Mouse (Mus musculus): ENCODE results near the gene Pmvk. TPM values are rescaled to one million over a fixed set of nuclear protein-coding genes. Genes with fewer than 3 reads are reported as not detected.

Pmvk gene
- polyA plus RNA-seq, 1 experiment from 2014 or later = 84.4 TPM

DNA sequence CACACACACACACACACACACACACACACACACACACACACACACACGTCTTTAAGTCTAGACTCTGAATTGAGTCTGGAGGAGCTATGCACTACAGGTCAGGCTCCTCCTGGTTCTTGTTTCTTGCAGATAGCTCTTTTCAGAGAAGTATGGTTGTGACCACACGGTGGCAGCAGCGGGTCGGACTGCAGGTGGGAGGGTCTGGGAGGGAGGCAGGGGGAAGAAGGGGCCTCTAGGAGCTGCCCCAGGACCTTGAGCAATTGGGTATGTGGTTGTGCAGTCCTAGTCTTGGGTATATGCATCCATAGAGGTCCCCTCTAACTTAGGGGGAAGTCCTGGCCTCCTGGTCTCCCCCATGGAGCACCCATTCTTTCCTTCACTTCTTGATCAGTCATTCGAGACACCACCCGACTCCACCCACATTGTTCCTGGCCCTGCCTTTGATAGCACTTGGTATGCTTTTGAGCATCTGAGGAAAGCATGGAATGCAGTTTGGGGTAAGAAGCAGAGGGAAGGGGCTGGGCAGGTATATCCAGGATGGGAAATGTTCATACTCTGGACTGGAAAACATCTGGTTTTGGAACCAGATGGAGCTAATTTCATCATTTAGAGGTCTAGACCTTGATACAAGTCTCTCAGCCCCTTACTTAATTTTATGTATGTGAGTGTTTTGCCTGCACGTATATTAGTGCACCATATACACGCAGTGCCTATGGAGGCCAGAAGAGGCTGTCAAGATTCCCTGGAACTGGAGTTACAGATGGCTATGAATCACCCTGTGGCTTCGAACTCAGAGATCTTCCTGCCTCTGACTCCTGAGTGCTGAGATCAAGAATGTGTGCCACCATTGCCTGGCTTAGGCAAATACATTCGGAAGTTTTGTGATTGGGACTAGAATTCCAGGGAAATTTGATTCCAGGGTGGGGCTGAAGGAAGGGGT is 2.7 kb downstream of the Pmvk start:
- H3K9ac ChIP-seq (ENCODE audit: low read length) = no peak overlapping the region

GRCm38 (mm10) chr3:89458372-89458964 is 4.1 kb downstream of the Pmvk start:
- Histone ChIP-seq H3K27me3 (replicated peaks; ENCODE audit: control insufficient read depth, insufficient read depth, low read length) (no peaks in the 10 kb centered on the region), H3K36me3 (ENCODE audit: control insufficient read depth, insufficient read depth, low read length) (0 out of 2 replicates have a peak, but pooled peaks cover 4% of the 10 kb centered on the region), H3K4me1 (ENCODE audit: control insufficient read depth, insufficient read depth, low read length) (peaks cover 5% of the 10 kb centered on the region; the same call in 1 of the 2 replicates), H3K4me3 (ENCODE audit: low read depth, low read length) (peak overlapping the region; percentile 60), H3K9me3 (replicated peaks; ENCODE audit: control insufficient read depth, low read length) (no peaks in the 10 kb centered on the region), H3K9ac (ENCODE audit: low read length) (peak overlapping the region; percentile 86; the same call in 1 of the 2 replicates), H3K27ac (ENCODE audit: low read depth, low read length) (no peak overlapping the region), H3K4me2 (ENCODE audit: low read length) (peak overlapping the region; percentile 68)
- DNase-seq (ENCODE audit: low spot score) = no peak
- WGBS = 44% methylated on average over 13 of the region's 13 CpGs
- ATAC-seq = peak; percentile 54

More for the DNA sequence above, 2.7 kb downstream of the Pmvk start:
- Histone ChIP-seq H3K4me3 (ENCODE audit: low read depth, low read length) (no peak overlapping the region), H3K4me2 (ENCODE audit: low read length) (no peak overlapping the region), H3K36me3 (ENCODE audit: control insufficient read depth, insufficient read depth, low read length) (0 out of 2 replicates have a peak, but pooled peaks cover 4% of the 10 kb centered on the region), H3K27me3 (replicated peaks; ENCODE audit: control insufficient read depth, insufficient read depth, low read length) (no peaks in the 10 kb centered on the region), H3K4me1 (ENCODE audit: control insufficient read depth, insufficient read depth, low read length) (peaks cover 5% of the 10 kb centered on the region; the same call in 1 of the 2 replicates), H3K27ac (ENCODE audit: low read depth, low read length) (no peak overlapping the region), H3K9me3 (replicated peaks; ENCODE audit: control insufficient read depth, low read length) (no peaks in the 10 kb centered on the region)
- DNase-seq (ENCODE audit: low spot score) (peak; percentile 77), ATAC-seq (no peak)
- WGBS = 34% methylated on average over 10 of the region's 10 CpGs

DNA sequence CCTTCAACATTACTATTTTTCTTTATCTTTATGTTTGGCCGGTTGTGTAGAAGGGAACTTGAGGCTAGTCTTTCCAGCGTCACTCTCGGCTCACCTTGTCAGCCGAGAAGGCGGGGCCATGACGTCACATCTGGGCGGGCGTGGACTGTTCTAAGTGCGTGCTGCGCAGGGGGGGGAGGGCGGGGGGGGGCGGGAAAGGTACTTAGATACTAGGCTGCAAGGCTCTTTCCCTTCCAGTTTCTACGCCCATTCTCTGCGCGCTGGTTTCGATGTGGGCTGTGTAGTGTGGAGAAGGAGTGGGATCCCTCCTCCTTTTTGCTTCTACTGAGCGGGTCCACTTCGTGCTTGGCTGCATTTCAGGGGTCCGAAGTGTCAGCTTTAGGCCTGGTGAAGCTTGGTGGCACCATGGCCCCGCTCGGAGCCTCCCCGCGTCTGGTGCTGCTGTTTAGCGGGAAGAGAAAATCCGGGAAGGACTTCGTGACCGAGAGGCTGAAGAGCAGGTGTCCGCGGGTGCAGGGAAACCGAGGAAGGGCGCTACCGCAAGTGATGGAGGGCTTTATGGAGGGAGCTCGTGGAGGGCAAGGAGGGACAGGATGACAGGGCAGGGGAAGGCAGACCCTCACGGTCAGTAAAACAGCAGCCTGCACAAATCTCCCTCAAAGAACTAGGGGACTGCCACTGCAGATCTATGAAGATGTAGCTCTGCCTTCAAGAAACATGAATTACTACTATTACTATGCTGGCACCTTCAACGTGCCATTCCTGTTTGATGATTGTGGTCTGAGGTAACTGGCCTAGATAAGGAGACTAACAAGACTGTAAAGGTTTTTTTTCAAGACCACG is 4.8 kb downstream of the Pmvk start:
- WGBS = under 1% methylated on average over 33 of the region's 36 CpGs

GRCm38 (mm10) chr3:89468268-89468667 is 13.9 kb downstream of the Pmvk start:
- H3K4me1 ChIP-seq (ENCODE audit: control insufficient read depth, insufficient read depth, low read length) = no peaks in the 10 kb centered on the region
- no peak overlapping the region for H3K4me3 ChIP-seq (ENCODE audit: low read depth, low read length)
- WGBS = 54% methylated on average over 4 of the region's 4 CpGs
- DNase-seq (ENCODE audit: low spot score) (no peak), ATAC-seq (no peak)
- no peak overlapping the region for H3K4me2 ChIP-seq (ENCODE audit: low read length)
- no peaks in the 10 kb centered on the region for H3K9me3 ChIP-seq (replicated peaks; ENCODE audit: control insufficient read depth, low read length)
- no peak overlapping the region for H3K27ac ChIP-seq (ENCODE audit: low read depth, low read length)
- no peaks in the 10 kb centered on the region for H3K27me3 ChIP-seq (replicated peaks; ENCODE audit: control insufficient read depth, insufficient read depth, low read length)
- no peak overlapping the region for H3K9ac ChIP-seq (ENCODE audit: low read length)
- peaks cover 14% of the 10 kb centered on the region for H3K36me3 ChIP-seq (ENCODE audit: control insufficient read depth, insufficient read depth, low read length)

More for the DNA sequence above, 4.8 kb downstream of the Pmvk start:
- Histone ChIP-seq H3K4me1 (ENCODE audit: control insufficient read depth, insufficient read depth, low read length) (peaks cover 5% of the 10 kb centered on the region; the same call in 1 of the 2 replicates), H3K27me3 (replicated peaks; ENCODE audit: control insufficient read depth, insufficient read depth, low read length) (no peaks in the 10 kb centered on the region), H3K9ac (ENCODE audit: low read length) (peak overlapping the region; percentile 86), H3K9me3 (replicated peaks; ENCODE audit: control insufficient read depth, low read length) (no peaks in the 10 kb centered on the region), H3K4me2 (ENCODE audit: low read length) (peak overlapping the region; percentile 68), H3K36me3 (ENCODE audit: control insufficient read depth, insufficient read depth, low read length) (0 out of 2 replicates have a peak, but pooled peaks cover 4% of the 10 kb centered on the region), H3K4me3 (ENCODE audit: low read depth, low read length) (peak overlapping the region; percentile 60), H3K27ac (ENCODE audit: low read depth, low read length) (peak overlapping the region; percentile 85)
- DNase-seq (ENCODE audit: low spot score) (peak; percentile 94), ATAC-seq (peak; percentile 90)

- 83% methylated on average over 7 of the region's 7 CpGs for WGBS
- no peak for ATAC-seq
Observed at GRCm38 (mm10) chr3:89472280-89472679, 17.9 kb downstream of the Pmvk start.

DNA sequence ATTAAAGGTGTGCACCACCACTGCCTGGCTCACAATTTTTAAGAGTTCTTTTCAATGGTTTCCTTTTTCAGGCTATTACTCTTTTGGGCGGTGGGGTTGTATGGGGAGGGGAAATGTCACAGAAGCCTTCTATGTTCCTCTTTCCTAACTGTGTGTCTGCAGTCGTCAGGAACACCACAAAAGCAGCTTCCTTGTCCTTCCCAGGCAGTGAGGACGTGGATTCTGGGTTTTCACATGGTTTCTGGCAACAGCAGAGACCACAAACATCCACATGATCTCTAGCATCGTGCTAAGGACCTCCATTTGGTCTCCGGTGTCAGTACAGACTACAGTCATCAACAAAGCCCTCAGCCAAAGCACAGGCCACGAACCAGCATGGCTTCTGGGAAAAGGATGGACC is 19.5 kb downstream of the Pmvk start:
- Histone ChIP-seq H3K4me3 (ENCODE audit: low read depth, low read length) (no peak overlapping the region), H3K4me2 (ENCODE audit: low read length) (no peak overlapping the region), H3K9ac (ENCODE audit: low read length) (no peak overlapping the region), H3K9me3 (replicated peaks; ENCODE audit: control insufficient read depth, low read length) (no peaks in the 10 kb centered on the region), H3K27me3 (replicated peaks; ENCODE audit: control insufficient read depth, insufficient read depth, low read length) (no peaks in the 10 kb centered on the region), H3K36me3 (ENCODE audit: control insufficient read depth, insufficient read depth, low read length) (no peaks in the 10 kb centered on the region; the same call in 1 of the 2 replicates), H3K27ac (ENCODE audit: low read depth, low read length) (no peak overlapping the region), H3K4me1 (ENCODE audit: control insufficient read depth, insufficient read depth, low read length) (no peaks in the 10 kb centered on the region)
- WGBS = 82% methylated on average over 6 of the region's 6 CpGs
- ATAC-seq (no peak), DNase-seq (ENCODE audit: low spot score) (no peak)

More at GRCm38 (mm10) chr3:89472280-89472679, 17.9 kb downstream of the Pmvk start:
- no peak overlapping the region for H3K27ac ChIP-seq (ENCODE audit: low read depth, low read length)
- H3K4me2 ChIP-seq (ENCODE audit: low read length) = no peak overlapping the region
- H3K36me3 ChIP-seq (ENCODE audit: control insufficient read depth, insufficient read depth, low read length) = peaks cover 11% of the 10 kb centered on the region
- no peaks in the 10 kb centered on the region for H3K4me1 ChIP-seq (ENCODE audit: control insufficient read depth, insufficient read depth, low read length)
- H3K9ac ChIP-seq (ENCODE audit: low read length) = no peak overlapping the region
- no peaks in the 10 kb centered on the region for H3K27me3 ChIP-seq (replicated peaks; ENCODE audit: control insufficient read depth, insufficient read depth, low read length)
- H3K9me3 ChIP-seq (replicated peaks; ENCODE audit: control insufficient read depth, low read length) = no peaks in the 10 kb centered on the region
- DNase-seq (ENCODE audit: low spot score) = no peak
- H3K4me3 ChIP-seq (ENCODE audit: low read depth, low read length) = no peak overlapping the region

DNA sequence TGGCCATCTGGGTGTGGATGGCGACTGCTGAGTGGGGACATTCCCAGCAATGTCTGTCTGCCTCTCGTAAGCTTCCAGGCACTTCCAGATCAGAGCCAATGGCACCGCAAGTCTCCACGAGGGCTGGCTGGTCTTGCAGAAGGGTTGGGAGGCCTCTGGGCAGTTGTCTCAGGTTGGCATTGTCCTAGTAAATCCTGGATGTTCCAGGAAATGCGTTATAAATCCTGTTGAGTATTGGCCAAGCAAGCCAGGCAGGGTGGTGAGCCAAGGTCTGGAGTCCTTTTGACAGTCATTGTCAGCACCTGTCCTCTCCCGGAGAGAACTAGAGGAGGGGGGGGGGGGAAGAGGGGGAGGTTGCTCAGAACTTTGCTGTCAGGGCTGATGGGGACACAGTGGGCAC is 24.7 kb downstream of the Pmvk start:
- DNase-seq (ENCODE audit: low spot score) = no peak
- Histone ChIP-seq H3K4me3 (ENCODE audit: low read depth, low read length) (no peak overlapping the region), H3K36me3 (ENCODE audit: control insufficient read depth, insufficient read depth, low read length) (no peaks in the 10 kb centered on the region), H3K9ac (ENCODE audit: low read length) (no peak overlapping the region), H3K4me2 (ENCODE audit: low read length) (no peak overlapping the region), H3K9me3 (replicated peaks; ENCODE audit: control insufficient read depth, low read length) (no peaks in the 10 kb centered on the region), H3K27ac (ENCODE audit: low read depth, low read length) (no peak overlapping the region), H3K4me1 (ENCODE audit: control insufficient read depth, insufficient read depth, low read length) (no peaks in the 10 kb centered on the region), H3K27me3 (replicated peaks; ENCODE audit: control insufficient read depth, insufficient read depth, low read length) (no peaks in the 10 kb centered on the region)
- WGBS = 80% methylated on average over 6 of the region's 6 CpGs
- ATAC-seq = no peak

DNA sequence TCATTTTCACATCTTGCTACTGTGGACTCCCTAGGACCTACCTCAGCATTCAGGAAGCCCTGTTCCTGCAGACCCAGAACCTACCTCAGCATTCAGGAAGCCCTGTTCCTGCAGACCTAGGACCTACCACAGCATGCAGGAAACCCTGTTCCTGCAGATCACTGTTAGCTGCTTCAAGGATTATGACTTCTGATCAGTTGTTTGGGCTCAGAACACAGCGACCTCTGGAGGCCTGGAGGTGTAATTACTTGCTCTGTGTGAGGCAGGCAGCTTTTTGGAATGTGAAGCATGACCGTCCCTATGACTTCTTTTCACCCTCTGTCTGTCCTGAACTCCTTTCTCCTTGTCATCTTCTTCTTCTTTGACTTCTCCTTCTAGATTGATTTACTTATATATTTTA is 27.1 kb downstream of the Pmvk start:
- WGBS = 37% methylated on average over 2 of the region's 2 CpGs
- H3K4me2 ChIP-seq (ENCODE audit: low read length) = no peak overlapping the region

More for the DNA sequence above, 27.1 kb downstream of the Pmvk start:
- DNase-seq (ENCODE audit: low spot score) (no peak), ATAC-seq (no peak)
- H3K27me3 ChIP-seq (replicated peaks; ENCODE audit: control insufficient read depth, insufficient read depth, low read length) = no peaks in the 10 kb centered on the region
- no peaks in the 10 kb centered on the region for H3K9me3 ChIP-seq (replicated peaks; ENCODE audit: control insufficient read depth, low read length)
- no peak overlapping the region for H3K27ac ChIP-seq (ENCODE audit: low read depth, low read length)
- no peaks in the 10 kb centered on the region for H3K36me3 ChIP-seq (ENCODE audit: control insufficient read depth, insufficient read depth, low read length)
- H3K4me1 ChIP-seq (ENCODE audit: control insufficient read depth, insufficient read depth, low read length) = no peaks in the 10 kb centered on the region
- H3K9ac ChIP-seq (ENCODE audit: low read length) = no peak overlapping the region
- H3K4me3 ChIP-seq (ENCODE audit: low read depth, low read length) = no peak overlapping the region
